Mouse (Mus musculus): ENCODE results near the gene Cldn18.

DNA sequence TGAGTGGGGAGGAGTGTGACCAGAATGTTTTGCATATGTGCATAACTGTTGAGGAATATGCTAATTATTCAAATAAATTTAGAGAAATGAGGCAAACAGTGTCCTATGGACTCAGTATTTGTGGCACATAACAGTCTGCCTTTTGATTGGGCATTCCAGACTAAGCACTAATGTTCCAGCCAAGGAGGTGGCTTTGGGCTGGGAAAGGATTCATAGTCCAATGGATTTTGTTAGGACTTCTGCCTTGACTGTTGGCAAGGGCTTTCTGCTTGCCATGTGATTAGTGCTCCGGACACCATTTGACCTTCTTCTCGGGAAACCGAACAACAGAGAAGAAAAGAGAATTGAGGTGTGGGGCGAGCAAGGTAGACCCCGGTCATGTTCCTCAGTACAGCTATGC is 27.3 kb downstream of the Cldn18 start:
- TF ChIP-seq POLR2A (IDR thresholded peaks at IDR 0.05; ENCODE audit: low read depth, low read length) (no peak), CTCF (IDR thresholded peaks at IDR 0.05; ENCODE audit: borderline replicate concordance, insufficient read depth, low read length) (no peak)
